ENCODE assay signal across 8 mouse cellular contexts in genomic region chr19:15947237-15947636, GRCm38 (mm10). TPM values are rescaled to one million over a fixed set of nuclear protein-coding genes. Genes with fewer than 3 reads are reported as not detected.
DNase-seq lines count a peak whose midpoint lies in the region; ATAC-seq and TF ChIP-seq lines count a peak whose summit lies in the region.

TSS of gene Psat1 (minus strand) at chr19:15947337.

- 74% methylated on average over 7 of the region's 7 CpGs for WGBS in bone marrow, adult 2 months
- WGBS in limb, embryonic 15.5 days = 77% methylated on average over 7 of the region's 7 CpGs

- no peaks in the 10 kb centered on the region for H3K4me1 ChIP-seq in bone marrow, adult 2 months (ENCODE audit: control insufficient read depth, insufficient read depth, low read length)
- H3K4me1 ChIP-seq in limb, embryonic 15.5 days = peaks cover 3% of the 10 kb centered on the region; the same call in 1 of the 2 replicates

- TF ChIP-seq POLR2A in bone marrow, adult 2 months (IDR thresholded peaks at IDR 0.05; ENCODE audit: borderline replicate concordance, control insufficient read depth, low read depth, low read length) = no peak

- DNase-seq in layer of hippocampus, adult 8-10 months (ENCODE audit: low spot score in 2 of 2) = no peak
- no peak for DNase-seq in layer of hippocampus, adult 11-12 months (ENCODE audit: low spot score)
- no peak for DNase-seq in cerebellum, postnatal 36 days
- DNase-seq in thymus, postnatal 10 days (ENCODE audit: low spot score in 2 of 2) = no peak
- no peak for DNase-seq in ovary, postnatal 10 days (ENCODE audit: low spot score)

- H3K9ac ChIP-seq in limb, embryonic 15.5 days = no peak within 1 kb of the TSS

- no peak for ATAC-seq in hematopoietic stem cell, adult 5-6 weeks (replicated peaks in 1 of 2; ENCODE audit: insufficient read depth in 1 of 2, low FRiP score in 2 of 2, low TSS enrichment in 1 of 2, low read depth in 1 of 2, poor library complexity in 2 of 2, severe bottlenecking in 2 of 2)
- ATAC-seq in limb, embryonic 15.5 days (ENCODE audit: insufficient number of reproducible peaks, low FRiP score, low TSS enrichment, low read depth) = no peak

- TF ChIP-seq CTCF in bone marrow, adult 2 months (IDR thresholded peaks at IDR 0.05; ENCODE audit: control insufficient read depth, insufficient read depth, low read length) = no peak

- no peaks in the 10 kb centered on the region for H3K27me3 ChIP-seq in limb, embryonic 15.5 days

- no peaks in the 10 kb centered on the region for H3K36me3 ChIP-seq in limb, embryonic 15.5 days

- no peaks in the 10 kb centered on the region for H3K9me3 ChIP-seq in limb, embryonic 15.5 days

- no peak within 1 kb of the TSS for H3K27ac ChIP-seq in bone marrow, adult 2 months (ENCODE audit: control insufficient read depth, insufficient read depth, low read depth, low read length, poor library complexity)
- H3K27ac ChIP-seq in limb, embryonic 15.5 days = peak within 1 kb of the TSS; percentile 63

- H3K4me3 ChIP-seq in bone marrow, adult 2 months (replicated peaks; ENCODE audit: control insufficient read depth, low read depth, low read length) = no peak within 1 kb of the TSS
- no peak within 1 kb of the TSS for H3K4me3 ChIP-seq in limb, embryonic 15.5 days

- no peak within 1 kb of the TSS for H3K4me2 ChIP-seq in limb, embryonic 15.5 days

RNA-seq across cellular contexts. Expression of gene Psat1, which starts in this region (rescaled TPM):
- 100 to 1,000 TPM; 116 to 123 (median 118) TPM for total RNA-seq in layer of hippocampus, adult 8-10 months (2022)
- 9.7 and 55.1 TPM in 2 replicates for polyA plus RNA-seq in bone marrow, adult 2 months (2011; ENCODE audit: insufficient read depth, insufficient read length, low replicate concordance, missing spikeins)
- 67.0 and 67.2 TPM in 2 replicates for total RNA-seq in hematopoietic stem cell, adult 5-6 weeks (2017)
- polyA plus RNA-seq in limb, embryonic 15.5 days (2015; fragmentation: Nextera tagmentation; extraction: Ambion mirVana) = 151 and 153 TPM in 2 replicates
